Mouse (Mus musculus) mouse embryonic stem cell (cell line): ENCODE results near the gene March1.

Source experiments
- in situ Hi-C, 2 experiments: fragments of 300-500 bp; cut with MboI; formaldehyde crosslinking; loops; 1 replicate in 1 of 2; 3 replicates in 1 of 2; pipeline ENCODE4 v1.14.3; 2019 to 2020; ENCODE audit warnings: low sequenced_read_pairs in 2 of 2, low pct_unique_long_range_greater_than_20kb in 1 of 2, mixed read lengths in 1 of 2; ENCODE audit not compliant: unreplicated experiment in 1 of 2

The March1 gene

GRCm38 (mm10) chr8:65617871-65618751, at the start of gene March1:
Gene March1 (plus strand): TSS chr8:65617900.
- in situ Hi-C loops = no loop called here

DNA sequence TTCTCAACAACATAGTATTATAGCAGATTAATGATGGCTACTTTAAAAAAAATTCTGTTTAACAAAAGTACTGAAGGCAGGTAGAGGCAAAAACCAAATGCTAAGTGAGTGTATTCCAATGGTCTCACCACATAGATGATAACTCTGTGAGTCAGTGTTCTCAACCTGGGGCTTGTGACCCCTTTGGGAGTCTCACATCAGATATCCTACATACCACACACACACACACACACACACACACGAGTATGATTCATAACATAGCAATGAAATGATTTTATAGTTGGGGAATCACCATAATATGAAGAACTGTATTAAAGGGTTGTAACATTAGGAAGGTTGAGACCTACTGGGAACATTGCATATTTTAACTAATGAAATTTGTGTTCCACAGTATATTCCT, 30.8 kb upstream of the March1 start:
- in situ Hi-C loops = no loop called here

DNA sequence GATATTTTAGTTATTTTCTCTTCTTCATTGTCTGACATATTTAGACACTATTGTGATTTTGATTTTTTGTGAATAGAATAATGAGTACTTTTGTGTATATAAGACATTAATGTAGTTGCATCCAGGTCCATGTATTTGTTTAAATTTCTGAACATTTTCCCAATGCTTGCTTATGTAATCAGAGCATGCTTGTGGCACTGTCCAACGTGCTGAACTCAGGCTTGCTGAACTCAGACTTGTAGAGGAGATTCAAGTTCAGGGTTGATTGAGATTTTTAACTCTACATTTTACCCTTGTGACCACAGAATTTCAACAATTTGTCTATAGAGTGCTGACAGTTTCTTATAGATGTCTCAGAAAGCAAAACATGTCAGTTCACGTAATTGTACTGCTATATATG, 14.5 kb upstream of the March1 start:
- in situ Hi-C loops = no loop called here

GRCm38 (mm10) chr8:65609509-65609908, 8.2 kb upstream of the March1 start:
- in situ Hi-C loops = no loop called here

- in situ Hi-C loops = no loop called here
Measured at GRCm38 (mm10) chr8:65618966-65619365, 1.3 kb downstream of the March1 start.

GRCm38 (mm10) chr8:65644931-65645330, 27.2 kb downstream of the March1 start:
- in situ Hi-C loops = no loop called here

- in situ Hi-C loops = no loop called here
Measured at GRCm38 (mm10) chr8:65645502-65645901, 27.8 kb downstream of the March1 start.

- in situ Hi-C loops = no loop called here
Measured at GRCm38 (mm10) chr8:65645945-65646344, 28.2 kb downstream of the March1 start.

DNA sequence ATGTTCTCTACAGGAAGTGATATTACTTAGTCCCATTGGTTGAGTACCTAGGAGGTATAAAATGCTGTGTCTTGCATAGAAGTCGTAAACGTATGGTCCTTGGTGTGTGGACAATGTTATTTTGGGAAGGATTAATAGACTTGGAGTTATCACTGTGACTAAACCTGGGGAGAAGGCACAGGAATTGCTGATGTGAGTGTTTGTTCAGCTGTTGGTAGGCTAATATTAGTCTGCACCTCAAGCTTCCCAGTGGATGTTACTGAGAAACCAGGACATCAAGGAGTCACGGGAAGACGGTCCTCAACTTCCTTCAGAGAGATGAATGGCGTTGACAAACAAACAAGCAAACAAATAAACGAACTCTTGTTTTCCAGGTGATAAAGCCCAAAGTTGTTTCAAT, 38.2 kb downstream of the March1 start:
- in situ Hi-C loops = no loop called here

- in situ Hi-C loops = no loop called here
Measured at GRCm38 (mm10) chr8:65661885-65662284, 44.2 kb downstream of the March1 start.

DNA sequence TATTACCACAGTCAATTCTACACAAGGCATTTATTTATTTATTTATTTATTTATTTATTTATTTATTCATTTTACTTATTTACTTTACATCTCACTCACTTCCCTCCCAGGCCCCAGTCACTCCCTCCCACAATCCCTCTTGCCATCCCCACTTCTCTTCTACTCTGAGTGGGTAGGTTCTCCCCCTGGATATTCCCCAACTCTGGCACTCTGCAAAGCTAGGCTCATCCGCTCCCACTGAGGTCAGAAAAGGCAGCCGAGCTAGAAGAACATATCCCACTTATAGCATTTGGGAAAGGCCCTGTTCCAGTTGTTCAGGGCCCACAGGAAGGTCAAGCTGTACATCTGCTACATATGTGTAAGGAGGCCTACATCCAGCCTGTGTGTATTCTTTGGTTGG, 48.1 kb downstream of the March1 start:
- in situ Hi-C loops = no loop called here

GRCm38 (mm10) chr8:65743066-65743465, 125.4 kb downstream of the March1 start:
- in situ Hi-C loops = no loop called here

DNA sequence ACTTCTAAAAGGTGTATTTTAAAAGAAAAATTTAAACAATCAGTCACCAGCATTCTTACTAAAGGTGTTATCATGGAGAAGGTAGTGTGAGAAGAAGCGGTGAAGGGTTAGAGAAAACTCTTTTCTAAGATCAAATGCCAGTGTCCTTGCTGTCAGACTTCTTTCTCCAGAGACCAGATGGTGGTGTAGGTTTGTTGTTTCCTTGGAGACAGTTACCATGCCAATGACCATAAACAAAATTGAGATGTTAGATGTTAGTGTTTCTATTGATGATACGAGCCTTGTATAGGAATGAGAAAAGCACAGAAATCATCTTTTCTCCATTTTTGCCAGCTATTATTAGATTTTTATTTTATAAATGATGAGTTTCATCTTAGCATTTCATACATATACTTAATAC, 158.1 kb downstream of the March1 start:
- in situ Hi-C loops = no loop called here

- in situ Hi-C loops = no loop called here
Measured at GRCm38 (mm10) chr8:65781156-65781555, 163.5 kb downstream of the March1 start.

DNA sequence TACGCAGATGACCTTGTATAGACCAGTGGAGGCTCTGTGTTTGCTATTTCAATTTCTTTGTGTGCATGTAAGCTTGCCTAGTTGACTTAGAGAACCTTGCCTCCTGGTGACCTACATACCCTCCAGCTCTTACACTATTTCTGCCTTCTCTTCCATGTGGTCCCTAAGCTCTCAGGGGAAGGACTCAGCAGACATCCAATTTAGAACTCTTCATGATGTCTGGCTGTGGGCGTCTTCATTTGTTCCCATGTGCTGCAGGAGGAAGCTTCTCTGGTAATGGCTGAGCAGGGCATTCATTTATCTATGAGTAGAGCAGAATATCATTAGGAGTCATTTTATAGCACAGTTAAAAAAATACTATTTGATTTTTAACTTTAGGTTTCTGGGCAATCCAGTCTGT, 195.3 kb downstream of the March1 start:
- in situ Hi-C loops = no loop called here

- in situ Hi-C loops = no loop called here
Measured at GRCm38 (mm10) chr8:65922294-65923019, 304.8 kb downstream of the March1 start.

- in situ Hi-C loops = no loop called here
Measured at GRCm38 (mm10) chr8:65956948-65957347, 339.2 kb downstream of the March1 start.

DNA sequence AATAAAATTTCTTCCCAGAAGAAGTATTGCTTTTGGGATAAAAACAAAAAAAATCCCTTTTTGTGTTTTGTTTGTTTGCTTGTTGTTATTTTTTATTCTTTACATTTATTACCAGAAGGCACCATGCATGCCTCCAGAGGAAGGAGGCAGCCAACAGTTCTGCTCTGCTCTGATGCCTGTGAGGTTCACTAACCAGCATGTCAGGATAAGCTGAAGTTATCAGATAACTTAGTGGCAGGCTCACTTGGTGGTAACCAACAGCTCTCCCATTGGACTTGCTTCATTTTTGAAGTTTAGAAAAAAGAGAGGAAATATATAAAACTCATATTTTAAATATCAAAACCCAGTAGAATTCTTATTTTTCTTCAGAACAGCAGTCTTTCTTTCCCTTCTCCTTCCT, 339.8 kb downstream of the March1 start:
- in situ Hi-C loops = no loop called here

- in situ Hi-C loops = no loop called here
Measured at GRCm38 (mm10) chr8:65966502-65967222, 349.0 kb downstream of the March1 start.
